Mouse (Mus musculus) liver, embryonic 11.5 days (tissue): Measurements from ENCODE around the gene Olfr1016. TPM values are rescaled to one million over a fixed set of nuclear protein-coding genes. Genes with fewer than 3 reads are reported as not detected.

Experiments
- ATAC-seq: fragments of 200-750 bp; cut with Nextera tagmentation; replicated peaks from 2 replicates; pipeline ENCODE4 v1.8.0; 2017; ENCODE audit warnings: moderate number of reproducible peaks, mild to moderate bottlenecking, moderate TSS enrichment, moderate library complexity; ENCODE audit not compliant: low FRiP score
- DNase-seq: peaks from one replicate; pipeline ENCODE4 v3.0.0-alpha.2; 2017; ENCODE audit warnings: low spot score
- H3K27ac ChIP-seq: fragments of 300-500 bp; sonication (generic); 2 replicates; pipeline ENCODE4 v1.5.1; 2014; ENCODE audit warnings: mild to moderate bottlenecking, low read depth, low read length, control low read depth
- H3K27me3 ChIP-seq: fragments of 300-500 bp; sonication (generic); replicated peaks from 2 replicates; pipeline ENCODE4 v1.6.1; 2014; ENCODE audit warnings: low read length, mixed read lengths; ENCODE audit not compliant: control insufficient read depth, insufficient read depth
- H3K36me3 ChIP-seq: fragments of 300-500 bp; sonication (generic); 2 replicates; pipeline ENCODE4 v1.6.1; 2014; ENCODE audit warnings: mild to moderate bottlenecking, low read length, moderate library complexity, mixed read lengths; ENCODE audit not compliant: control insufficient read depth, insufficient read depth
- H3K4me1 ChIP-seq: fragments of 300-500 bp; sonication (generic); replicated peaks from 2 replicates; pipeline ENCODE4 v1.6.1; 2014; ENCODE audit warnings: low read length, mixed read lengths; ENCODE audit not compliant: control insufficient read depth, insufficient read depth
- H3K4me2 ChIP-seq: fragments of 300-500 bp; sonication (generic); 2 replicates; pipeline ENCODE4 v1.6.1; 2014; ENCODE audit warnings: mild to moderate bottlenecking, control low read depth, moderate library complexity
- H3K4me3 ChIP-seq: fragments of 300-500 bp; sonication (generic); 2 replicates; pipeline ENCODE4 v1.5.1; 2014; ENCODE audit warnings: low read depth, low read length, control low read depth
- H3K9ac ChIP-seq: fragments of 300-500 bp; sonication (generic); 2 replicates; pipeline ENCODE4 v1.6.1; 2014; ENCODE audit warnings: low read depth, low read length, control low read depth
- H3K9me3 ChIP-seq: fragments of 300-500 bp; sonication (generic); 2 replicates; pipeline ENCODE4 v1.6.1; 2016; ENCODE audit warnings: low read length, inconsistent platforms, mixed read lengths; ENCODE audit not compliant: control insufficient read depth
- WGBS: fragments of 180-500 bp; shearing (Covaris S2); extraction: QIAGEN DNeasy Blood & Tissue Kit; methylation state at CpG from one replicate; pipeline ENCODE4 v1.1.7; 2014; 5-methylcytosine and 5-hydroxymethylcytosine counted together
- polyA plus RNA-seq: library from polyadenylated mRNA; unstranded; fragments of >200 nt; fragmentation: Nextera tagmentation; extraction: Ambion mirVana; gene quantifications from 2 replicates; pipeline ENCODE4 v1.2.1, GENCODE M21; 2014

The Olfr1016 gene
- not detected in 2 replicates for polyA plus RNA-seq

- Histone ChIP-seq H3K36me3 (no peaks in the 10 kb centered on the region), H3K4me1 (no peaks in the 10 kb centered on the region), H3K9me3 (no peaks in the 10 kb centered on the region), H3K27ac (no peak within 1 kb of the TSS), H3K27me3 (no peaks in the 10 kb centered on the region), H3K4me3 (no peak within 1 kb of the TSS), H3K4me2 (no peak within 1 kb of the TSS), H3K9ac (no peak within 1 kb of the TSS)
- no peak for ATAC-seq
- DNase-seq: no peak
- 84% methylated on average over 2 of the region's 2 CpGs for WGBS
Measured at GRCm38 (mm10) chr2:85802444-85802843, at the start of gene Olfr1016. Gene Olfr1016, minus strand, starts transcription at chr2:85802544.

- no peaks in the 10 kb centered on the region for H3K27me3 ChIP-seq
- ATAC-seq (no peak), DNase-seq (no peak)
- H3K36me3 ChIP-seq: no peaks in the 10 kb centered on the region
- H3K27ac ChIP-seq: no peak within 1 kb of the TSS
- H3K4me3 ChIP-seq: no peak within 1 kb of the TSS
- WGBS: 90% methylated on average over 1 of the region's 1 CpGs
- no peaks in the 10 kb centered on the region for H3K9me3 ChIP-seq
- H3K4me2 ChIP-seq: no peak within 1 kb of the TSS
- no peak within 1 kb of the TSS for H3K9ac ChIP-seq
- H3K4me1 ChIP-seq: no peaks in the 10 kb centered on the region
Measured at GRCm38 (mm10) chr2:85846730-85847129, 44.4 kb upstream of the Olfr1016 start, which contains the start of gene Olfr1020. Gene Olfr1020, plus strand, starts transcription at chr2:85847030.

- no peak for ATAC-seq
- H3K27me3 ChIP-seq: no peaks in the 10 kb centered on the region
- no peaks in the 10 kb centered on the region for H3K36me3 ChIP-seq
- H3K4me2 ChIP-seq: no peak within 1 kb of the TSS
- H3K9me3 ChIP-seq: no peaks in the 10 kb centered on the region
- H3K27ac ChIP-seq: no peak within 1 kb of the TSS
- no peak within 1 kb of the TSS for H3K4me3 ChIP-seq
- no peak within 1 kb of the TSS for H3K9ac ChIP-seq
- H3K4me1 ChIP-seq: no peaks in the 10 kb centered on the region
- no peak for DNase-seq
Measured at GRCm38 (mm10) chr2:85845383-85845782, 43.0 kb upstream of the Olfr1016 start, which contains the start of gene Olfr1019. Gene Olfr1019, minus strand, starts transcription at chr2:85845483.

- no peak for DNase-seq
- no peaks in the 10 kb centered on the region for H3K4me1 ChIP-seq
- H3K9ac ChIP-seq: no peak within 1 kb of the TSS
- H3K27ac ChIP-seq: no peak within 1 kb of the TSS
- no peak within 1 kb of the TSS for H3K4me2 ChIP-seq
- no peaks in the 10 kb centered on the region for H3K36me3 ChIP-seq
- H3K9me3 ChIP-seq: no peaks in the 10 kb centered on the region
- no peak within 1 kb of the TSS for H3K4me3 ChIP-seq
- no peaks in the 10 kb centered on the region for H3K27me3 ChIP-seq
- ATAC-seq: no peak
Measured at GRCm38 (mm10) chr2:85818179-85818578, 15.8 kb upstream of the Olfr1016 start, which contains the start of gene Olfr1018. Gene Olfr1018, plus strand, starts transcription at chr2:85818479.

- H3K36me3 ChIP-seq: no peaks in the 10 kb centered on the region
- WGBS: 75% methylated on average over 4 of the region's 4 CpGs
- H3K27ac ChIP-seq: no peak overlapping the region
- no peak overlapping the region for H3K4me3 ChIP-seq
- no peaks in the 10 kb centered on the region for H3K27me3 ChIP-seq
- H3K9me3 ChIP-seq: no peaks in the 10 kb centered on the region
- DNase-seq: no peak
- H3K4me2 ChIP-seq: no peak overlapping the region
- no peak for ATAC-seq
- no peak overlapping the region for H3K9ac ChIP-seq
- H3K4me1 ChIP-seq: no peaks in the 10 kb centered on the region
Measured at GRCm38 (mm10) chr2:85804501-85804900, 2.2 kb upstream of the Olfr1016 start.

- Histone ChIP-seq H3K36me3 (no peaks in the 10 kb centered on the region), H3K9ac (no peak overlapping the region), H3K4me1 (no peaks in the 10 kb centered on the region), H3K27ac (no peak overlapping the region), H3K4me3 (no peak overlapping the region), H3K4me2 (no peak overlapping the region), H3K27me3 (no peaks in the 10 kb centered on the region), H3K9me3 (no peaks in the 10 kb centered on the region)
- ATAC-seq (peak; percentile 34; the same call in 1 of the 2 replicates), DNase-seq (no peak)
- 58% methylated on average over 2 of the region's 2 CpGs for WGBS
Measured at GRCm38 (mm10) chr2:85792331-85792730, 10.0 kb downstream of the Olfr1016 start.

GRCm38 (mm10) chr2:85781717-85782116 is 20.6 kb downstream of the Olfr1016 start, which contains the start of gene Olfr1015:
Gene Olfr1015, plus strand, starts transcription at chr2:85782017.
- Histone ChIP-seq H3K4me2 (no peak within 1 kb of the TSS), H3K9ac (no peak within 1 kb of the TSS), H3K4me3 (no peak within 1 kb of the TSS)

GRCm38 (mm10) chr2:85772413-85772812 is 29.9 kb downstream of the Olfr1016 start, which contains the start of gene Olfr1014:
Gene Olfr1014, plus strand, starts transcription at chr2:85772713.
- Histone ChIP-seq H3K36me3 (no peaks in the 10 kb centered on the region), H3K4me1 (no peaks in the 10 kb centered on the region), H3K9me3 (no peaks in the 10 kb centered on the region), H3K27ac (no peak within 1 kb of the TSS), H3K4me2 (no peak within 1 kb of the TSS), H3K27me3 (no peaks in the 10 kb centered on the region), H3K4me3 (no peak within 1 kb of the TSS), H3K9ac (no peak within 1 kb of the TSS)
- no peak for ATAC-seq
- DNase-seq: no peak

More at GRCm38 (mm10) chr2:85781717-85782116, 20.6 kb downstream of the Olfr1016 start, which contains the start of gene Olfr1015:
- DNase-seq (no peak), ATAC-seq (no peak)
- Histone ChIP-seq H3K4me1 (no peaks in the 10 kb centered on the region), H3K27me3 (no peaks in the 10 kb centered on the region), H3K9me3 (no peaks in the 10 kb centered on the region), H3K36me3 (no peaks in the 10 kb centered on the region), H3K27ac (no peak within 1 kb of the TSS)

- H3K4me1 ChIP-seq: no peaks in the 10 kb centered on the region
- no peak within 1 kb of the TSS for H3K4me2 ChIP-seq
- H3K27me3 ChIP-seq: no peaks in the 10 kb centered on the region
- no peak within 1 kb of the TSS for H3K9ac ChIP-seq
- H3K4me3 ChIP-seq: no peak within 1 kb of the TSS
- no peaks in the 10 kb centered on the region for H3K9me3 ChIP-seq
- no peaks in the 10 kb centered on the region for H3K36me3 ChIP-seq
- DNase-seq (no peak), ATAC-seq (no peak)
- H3K27ac ChIP-seq: no peak within 1 kb of the TSS
Measured at GRCm38 (mm10) chr2:85766798-85767197, 35.5 kb downstream of the Olfr1016 start, which contains the start of gene Olfr1013. Gene Olfr1013, plus strand, starts transcription at chr2:85767098.
